Comparison of ENCODE assay signal across 12 mouse cellular contexts in the genomic region with DNA sequence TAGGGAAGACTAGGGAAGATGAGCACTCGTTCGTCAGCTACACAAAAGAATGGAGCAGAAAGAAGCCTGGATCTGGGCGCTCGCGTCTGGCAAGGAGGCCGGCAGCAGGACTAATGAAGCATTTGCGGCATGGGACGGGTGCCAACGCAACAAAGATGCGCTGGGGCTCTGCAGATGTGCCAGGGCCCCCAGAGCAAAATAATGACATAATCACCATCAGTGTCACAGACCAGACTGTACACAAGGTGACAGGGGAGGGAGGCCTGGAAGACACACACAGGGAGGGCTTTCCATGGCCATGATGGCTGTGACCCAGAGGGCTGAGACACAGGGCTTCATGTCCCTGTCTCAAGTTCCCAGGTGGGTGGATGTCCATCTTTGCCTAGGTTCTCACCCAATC. TPM values are rescaled to one million over a fixed set of nuclear protein-coding genes. Genes with fewer than 3 reads are reported as not detected.
DNase-seq lines count a peak whose midpoint lies in the region; ATAC-seq and TF ChIP-seq lines count a peak whose summit lies in the region.
"Had no signal": no experiment of that assay in that cellular context is flagged by ENCODE, and none has a peak within 500 bp of the region (broad histone marks: within the 10 kb centered on the region; RNA-seq: fewer than 3 reads in every experiment).

No protein-coding gene starts in this region.

- no peak overlapping the region for H3K4me3 ChIP-seq in forebrain, embryonic 13.5 days
- no peak overlapping the region for H3K4me3 ChIP-seq in midbrain, embryonic 12.5 days
- no peak overlapping the region for H3K4me3 ChIP-seq in intestine, embryonic 16.5 days (ENCODE audit: low read length)
- H3K4me3 ChIP-seq: embryonic facial prominence, embryonic 13.5 days; limb, embryonic 15.5 days had no signal

- H3K27ac ChIP-seq in forebrain, embryonic 13.5 days: peak overlapping the region; percentile 42
- 0 out of 2 replicates have a peak overlapping the region, but pooled peaks have one; percentile 8 for H3K27ac ChIP-seq in midbrain, embryonic 12.5 days (replicated peaks)
- no peak overlapping the region for H3K27ac ChIP-seq in intestine, embryonic 16.5 days (ENCODE audit: low read length)
- H3K27ac ChIP-seq: embryonic facial prominence, embryonic 13.5 days; limb, embryonic 15.5 days; macrophage had no signal

- TF ChIP-seq CTCF in brain, embryonic 14.5 days (IDR thresholded peaks at IDR 0.05; ENCODE audit: borderline replicate concordance, extremely low read depth, insufficient read depth, insufficient read length): no peak

- 57% methylated on average over 10 of the region's 10 CpGs for WGBS in forebrain, embryonic 13.5 days
- WGBS in midbrain, embryonic 12.5 days: 78% methylated on average over 10 of the region's 10 CpGs
- 73% methylated on average over 10 of the region's 10 CpGs for WGBS in intestine, embryonic 16.5 days

- TF ChIP-seq POLR2A in brain, embryonic 14.5 days (IDR thresholded peaks at IDR 0.05; ENCODE audit: borderline replicate concordance, extremely low read depth, insufficient read depth, insufficient read length, poor library complexity, severe bottlenecking): no peak

- H3K4me2 ChIP-seq in forebrain, embryonic 13.5 days: no peak overlapping the region
- no peak overlapping the region for H3K4me2 ChIP-seq in midbrain, embryonic 12.5 days (replicated peaks)
- H3K4me2 ChIP-seq in intestine, embryonic 16.5 days (ENCODE audit: low read depth, low read length): no peak overlapping the region
- H3K4me2 ChIP-seq: embryonic facial prominence, embryonic 13.5 days; limb, embryonic 15.5 days had no signal

- H3K9me3 ChIP-seq in forebrain, embryonic 13.5 days (replicated peaks): no peaks in the 10 kb centered on the region
- H3K9me3 ChIP-seq in midbrain, embryonic 12.5 days: no peaks in the 10 kb centered on the region
- no peaks in the 10 kb centered on the region for H3K9me3 ChIP-seq in intestine, embryonic 16.5 days (ENCODE audit: control insufficient read depth, low read length)
- H3K9me3 ChIP-seq: embryonic facial prominence, embryonic 13.5 days; limb, embryonic 15.5 days had no signal

- H3K9ac ChIP-seq in forebrain, embryonic 13.5 days: no peak overlapping the region
- H3K9ac ChIP-seq in midbrain, embryonic 12.5 days (replicated peaks): no peak overlapping the region
- no peak overlapping the region for H3K9ac ChIP-seq in intestine, embryonic 16.5 days (ENCODE audit: low read depth, low read length)
- H3K9ac ChIP-seq: embryonic facial prominence, embryonic 13.5 days; limb, embryonic 15.5 days had no signal

- H3K4me1 ChIP-seq in forebrain, embryonic 13.5 days: peaks cover 44% of the 10 kb centered on the region
- H3K4me1 ChIP-seq in midbrain, embryonic 12.5 days: peaks cover 43% of the 10 kb centered on the region
- no peaks in the 10 kb centered on the region for H3K4me1 ChIP-seq in intestine, embryonic 16.5 days (ENCODE audit: control insufficient read depth, insufficient read depth, low read length)
- H3K4me1 ChIP-seq: limb, embryonic 15.5 days had no signal

- peaks cover 22% of the 10 kb centered on the region for H3K27me3 ChIP-seq in forebrain, embryonic 13.5 days
- H3K27me3 ChIP-seq in midbrain, embryonic 12.5 days: peaks cover 19% of the 10 kb centered on the region
- H3K27me3 ChIP-seq in intestine, embryonic 16.5 days (replicated peaks; ENCODE audit: control insufficient read depth, insufficient read depth, low read length): no peaks in the 10 kb centered on the region
- H3K27me3 ChIP-seq: embryonic facial prominence, embryonic 13.5 days; limb, embryonic 15.5 days had no signal

- ATAC-seq in forebrain, embryonic 13.5 days: peak; percentile 52; the same call in 1 of the 2 replicates
- 0 out of 2 replicates have a peak, but pooled peaks have one; percentile 13 for ATAC-seq in midbrain, embryonic 12.5 days (ENCODE audit: low FRiP score, low read depth)
- ATAC-seq in intestine, embryonic 16.5 days: no peak

- peak; percentile 26 for DNase-seq in gastrocnemius, postnatal 10 days
- no peak for DNase-seq in gastrocnemius, postnatal 25 days
- peak; percentile 80 for DNase-seq in brain, embryonic 14.5 days (ENCODE audit: low read depth)
- no peak for DNase-seq in heart, adult 11 months
- no peak for DNase-seq in lung, postnatal 14 days
- DNase-seq: kidney, postnatal 4 days had no signal

- no peaks in the 10 kb centered on the region for H3K36me3 ChIP-seq in forebrain, embryonic 13.5 days (ENCODE audit: poor library complexity, severe bottlenecking)
- peaks cover 7% of the 10 kb centered on the region; the same call in 1 of the 2 replicates for H3K36me3 ChIP-seq in midbrain, embryonic 12.5 days
- no peaks in the 10 kb centered on the region for H3K36me3 ChIP-seq in intestine, embryonic 16.5 days (ENCODE audit: control insufficient read depth, insufficient read depth, low read length)
- H3K36me3 ChIP-seq: embryonic facial prominence, embryonic 13.5 days; limb, embryonic 15.5 days had no signal

RNA-seq across cellular contexts. Expression of a gene that starts 32.6 kb away (rescaled TPM):
- total RNA-seq in gastrocnemius, postnatal 10 days (2021): 10 to 100 TPM in 1 of 2 experiments, 1 to 10 TPM in 1; 7.3 to 10.1 TPM
- total RNA-seq in gastrocnemius, postnatal 25 days (2021): 1 to 10 TPM; 2.6 to 3.8 TPM
- 11.3 and 14.5 TPM in 2 replicates for polyA plus RNA-seq in brain, embryonic 14.5 days (2012; rRNA removed)
- 10.9 and 12.1 TPM in 2 replicates for polyA plus RNA-seq in forebrain, embryonic 13.5 days (2015; fragmentation: Nextera tagmentation; extraction: Ambion mirVana)
- polyA plus RNA-seq in midbrain, embryonic 12.5 days (2016; fragmentation: Nextera tagmentation; extraction: Ambion mirVana): 10.5 and 10.7 TPM in 2 replicates
- 1.8 TPM in 2 replicates for polyA plus RNA-seq in intestine, embryonic 16.5 days (2015; fragmentation: Nextera tagmentation; extraction: Ambion mirVana)

Comparison
In these comparisons a context has a peak if more than half of its experiments do, and no peak if none do; other contexts are left out.
1. DNase-seq: peak in gastrocnemius, postnatal 10 days (single experiment) and brain, embryonic 14.5 days (single experiment); none in gastrocnemius, postnatal 25 days (single experiment), heart, adult 11 months (single experiment) and lung, postnatal 14 days (single experiment).